Comparison of ENCODE assay signal across 15 mouse cellular contexts in the genomic region with DNA sequence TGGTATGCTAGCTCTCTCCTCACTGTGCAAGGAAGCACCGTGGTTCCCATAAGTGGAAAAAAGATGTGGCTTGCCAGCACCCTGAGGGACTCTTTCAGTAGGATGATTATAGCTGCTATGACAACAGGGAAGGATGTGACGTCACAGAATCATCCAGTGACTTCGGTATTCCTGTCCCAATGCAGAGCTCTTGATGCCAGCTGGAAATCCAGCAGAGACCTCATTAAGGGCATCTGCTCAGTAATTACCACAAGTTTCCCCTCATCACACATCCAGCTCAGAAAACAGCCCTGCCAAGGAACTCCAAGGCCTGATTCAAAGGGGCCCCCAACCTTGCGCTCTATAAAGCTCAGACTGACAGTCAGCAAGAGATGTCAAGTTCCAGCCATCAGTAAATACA. TPM values are rescaled to one million over a fixed set of nuclear protein-coding genes. Genes with fewer than 3 reads are reported as not detected.
A peak's percentile ranks its signal among the peaks of the same experiment; 100 is the strongest.
DNase-seq lines count a peak whose midpoint lies in the region; ATAC-seq and TF ChIP-seq lines count a peak whose summit lies in the region.
"Had no signal": no experiment of that assay in that cellular context is flagged by ENCODE, and none has a peak within 500 bp of the region (broad histone marks: within the 10 kb centered on the region; RNA-seq: fewer than 3 reads in every experiment).

No protein-coding gene starts in this region.

- no peak overlapping the region for H3K4me2 ChIP-seq in hindbrain, embryonic 15.5 days
- H3K4me2 ChIP-seq in intestine, postnatal 0 days (replicated peaks; ENCODE audit: low read depth), result no peak overlapping the region
- H3K4me2 ChIP-seq: heart, embryonic 15.5 days; lung, embryonic 14.5 days had no signal

- H3K4me1 ChIP-seq in hindbrain, embryonic 15.5 days (replicated peaks), result peaks cover 5% of the 10 kb centered on the region
- H3K4me1 ChIP-seq in intestine, postnatal 0 days (replicated peaks; ENCODE audit: control insufficient read depth, insufficient read depth, low read length), result no peaks in the 10 kb centered on the region

- DNase-seq in frontal cortex, postnatal 10 days (ENCODE audit: low spot score in 2 of 2), result peak; percentile 9 to 23
- no peak for DNase-seq in frontal cortex, postnatal 14 days (ENCODE audit: low spot score in 2 of 2)
- peak; percentile 5 for DNase-seq in right cerebral cortex, adult 18-20 months
- no peak for DNase-seq in right cerebral cortex, postnatal 25 days
- peak; percentile 38 for DNase-seq in retina, postnatal 7 days (ENCODE audit: low read depth, low spot score)
- DNase-seq in gastrocnemius, postnatal 25 days, result no peak
- DNase-seq: cerebellum, adult 9-10 months; kidney, adult 11 months; lung, embryonic 14.5 days; thymus, postnatal 25 days had no signal

- no peaks in the 10 kb centered on the region for H3K27me3 ChIP-seq in hindbrain, embryonic 15.5 days
- no peaks in the 10 kb centered on the region for H3K27me3 ChIP-seq in intestine, postnatal 0 days (replicated peaks; ENCODE audit: control insufficient read depth, insufficient read depth, low read length)
- H3K27me3 ChIP-seq: heart, embryonic 15.5 days had no signal

- no peaks in the 10 kb centered on the region for H3K9me3 ChIP-seq in hindbrain, embryonic 15.5 days
- no peaks in the 10 kb centered on the region for H3K9me3 ChIP-seq in intestine, postnatal 0 days (ENCODE audit: control insufficient read depth)
- H3K9me3 ChIP-seq: heart, embryonic 15.5 days had no signal

- no peak overlapping the region for H3K9ac ChIP-seq in hindbrain, embryonic 15.5 days
- no peak overlapping the region for H3K9ac ChIP-seq in intestine, postnatal 0 days (ENCODE audit: low read depth, low read length)
- H3K9ac ChIP-seq: heart, embryonic 15.5 days; lung, embryonic 14.5 days had no signal

- 30% methylated on average over 4 of the region's 4 CpGs for WGBS in hindbrain, embryonic 15.5 days
- 68% methylated on average over 4 of the region's 4 CpGs for WGBS in intestine, postnatal 0 days

- ATAC-seq in hindbrain, embryonic 15.5 days (ENCODE audit: low FRiP score, low read depth), result peak; percentile 87
- no peak for ATAC-seq in intestine, postnatal 0 days
- ATAC-seq: activated CD4-positive, CD25-positive, alpha-beta regulatory T cell, adult 4 months had no signal

- H3K36me3 ChIP-seq in hindbrain, embryonic 15.5 days, result no peaks in the 10 kb centered on the region
- no peaks in the 10 kb centered on the region for H3K36me3 ChIP-seq in intestine, postnatal 0 days (ENCODE audit: control insufficient read depth, insufficient read depth)
- H3K36me3 ChIP-seq: heart, embryonic 15.5 days had no signal

- H3K27ac ChIP-seq in hindbrain, embryonic 15.5 days (replicated peaks), result no peak overlapping the region; the same call in 1 of the 2 replicates
- no peak overlapping the region for H3K27ac ChIP-seq in intestine, postnatal 0 days (ENCODE audit: low read depth, low read length)
- H3K27ac ChIP-seq: heart, embryonic 15.5 days had no signal

- H3K4me3 ChIP-seq in hindbrain, embryonic 15.5 days, result no peak overlapping the region
- H3K4me3 ChIP-seq in intestine, postnatal 0 days (ENCODE audit: low read depth, low read length), result no peak overlapping the region
- H3K4me3 ChIP-seq: heart, embryonic 15.5 days had no signal

- TF ChIP-seq CTCF in intestine, postnatal 0 days (IDR thresholded peaks at IDR 0.05; ENCODE audit: low read depth), result no peak

RNA-seq across cellular contexts. Expression of gene Pde1c, which starts 13.5 kb away (rescaled TPM):
- 18.6 and 23.7 TPM in 2 replicates for polyA plus RNA-seq in hindbrain, embryonic 15.5 days (2015; fragmentation: Nextera tagmentation; extraction: Ambion mirVana)
- under 1 TPM; 0.59 to 0.90 TPM for total RNA-seq in gastrocnemius, postnatal 25 days (2021)
- polyA plus RNA-seq in intestine, postnatal 0 days (2015; fragmentation: Nextera tagmentation; extraction: Ambion mirVana), result 0.76 and 0.98 TPM in 2 replicates
- total RNA-seq: MEL had no signal

Comparison
In these comparisons a context has a peak if more than half of its experiments do, and no peak if none do; other contexts are left out.
1. DNase-seq: peak in frontal cortex, postnatal 10 days (2 of 2), right cerebral cortex, adult 18-20 months (single experiment) and retina, postnatal 7 days (single experiment); none in frontal cortex, postnatal 14 days (0 of 2), right cerebral cortex, postnatal 25 days (single experiment) and gastrocnemius, postnatal 25 days (single experiment).